Mouse (Mus musculus) olfactory bulb, adult 2 months (tissue): ENCODE data around the gene Ctcf.

Source experiments
- CTCF ChIP-seq: fragments of 200-500 bp; IDR thresholded peaks from 2 replicates; pipeline ENCODE4 v1.5.1; 2012; ENCODE audit warnings: low read depth, mild to moderate bottlenecking, low read length, moderate library complexity; ENCODE audit not compliant: insufficient read depth
- POLR2A ChIP-seq: fragments of 200-500 bp; IDR thresholded peaks from 2 replicates; pipeline ENCODE4 v1.6.1; 2012; ENCODE audit warnings: mild to moderate bottlenecking, low read depth, low read length, moderate library complexity; ENCODE audit not compliant: insufficient read depth

GRCm38 (mm10) chr8:105709317-105709716 lies 72.9 kb downstream of the Ctcf start:
- TF ChIP-seq POLR2A (no peak), CTCF (no peak)
